Mouse (Mus musculus) bone marrow macrophage, adult 2 months (primary cell): ENCODE data around the gene Tmem109.

ENCODE experiments used
- CTCF ChIP-seq: IDR thresholded peaks from 2 replicates; pipeline ENCODE4 v1.5.1; 2012; ENCODE audit warnings: low read depth, mild to moderate bottlenecking, low read length, moderate library complexity
- POLR2A ChIP-seq: IDR thresholded peaks from 2 replicates; pipeline ENCODE4 v1.6.1; 2012; ENCODE audit warnings: mild to moderate bottlenecking, low read depth, low read length, borderline replicate concordance

- no peak for TF ChIP-seq CTCF
- no peak for TF ChIP-seq POLR2A
Measured at GRCm38 (mm10) chr19:10860072-10860497, 21.7 kb downstream of the Tmem109 start.
